Mouse (Mus musculus) CH12.LX (cell line): ENCODE data around the gene Carmil1. TPM values are rescaled to one million over a fixed set of nuclear protein-coding genes. Genes with fewer than 3 reads are reported as not detected.

ENCODE experiments used
- DNase-seq: peaks from one replicate; pipeline ENCODE4 v3.0.0-alpha.2; 2013; ENCODE audit errors: extremely low read depth
- H3K27ac ChIP-seq: 2 replicates; pipeline ENCODE4 v1.5.1; 2012; ENCODE audit warnings: low read depth, mild to moderate bottlenecking, control low read depth, moderate library complexity; ENCODE audit not compliant: insufficient read depth
- H3K27me3 ChIP-seq: replicated peaks from 2 replicates; pipeline ENCODE3; 2012; ENCODE audit warnings: inconsistent platforms
- H3K36me3 ChIP-seq, 2 experiments: replicated peaks in 1 of 2; 2 replicates each; pipeline versions ENCODE3 to v1.6.1; 2012; ENCODE audit warnings: inconsistent platforms in 1 of 2, low read length in 1 of 2, mild to moderate bottlenecking in 1 of 2, mixed read lengths in 1 of 2, moderate library complexity in 1 of 2; ENCODE audit not compliant: control insufficient read depth in 1 of 2, insufficient read depth in 1 of 2
- H3K4me1 ChIP-seq, 2 experiments: 2 replicates each; pipeline ENCODE4 v1.6.1; 2012; ENCODE audit warnings: inconsistent platforms in 1 of 2, moderate library complexity in 1 of 2; ENCODE audit not compliant: insufficient read depth in 2 of 2, control insufficient read depth in 1 of 2
- H3K4me2 ChIP-seq: 2 replicates; pipeline ENCODE4 v1.6.1; 2012; ENCODE audit warnings: low read depth, mild to moderate bottlenecking, control low read depth; ENCODE audit not compliant: poor library complexity, insufficient read depth, severe bottlenecking
- H3K4me3 ChIP-seq, 3 experiments: fragments of 150-350 bp in 1 of 3; sonication (generic) in 1 of 3; replicated peaks in 1 of 3; 2 replicates each; pipeline versions ENCODE3 to v1.5.1; 2011 to 2012; ENCODE audit warnings: low read depth in 2 of 3, low read length in 2 of 3, mild to moderate bottlenecking in 2 of 3, moderate library complexity in 2 of 3, control low read depth in 1 of 3, improper control_type of control experiment in 1 of 3, inconsistent platforms in 1 of 3, mixed read lengths in 1 of 3; ENCODE audit not compliant: poor library complexity in 1 of 3
- H3K79me2 ChIP-seq: replicated peaks from 2 replicates; pipeline ENCODE4 v1.6.1; 2012; ENCODE audit warnings: mild to moderate bottlenecking, moderate library complexity; ENCODE audit not compliant: control insufficient read depth, poor library complexity, insufficient read depth, severe bottlenecking; ENCODE audit errors: extremely low read depth
- H3K9ac ChIP-seq: 2 replicates; pipeline ENCODE4 v1.6.1; 2012; ENCODE audit warnings: low read depth, mild to moderate bottlenecking, control low read depth, moderate library complexity; ENCODE audit not compliant: insufficient read depth
- H3K9me3 ChIP-seq: replicated peaks from 2 replicates; pipeline ENCODE3; 2012; ENCODE audit warnings: low read length, inconsistent platforms, mixed read lengths
- CHD1 ChIP-seq: IDR thresholded peaks from 2 replicates; pipeline ENCODE4 v1.6.1; 2012; ENCODE audit warnings: low read depth, low read length, improper control_type of control experiment, inconsistent platforms
- CHD2 ChIP-seq: IDR thresholded peaks from 2 replicates; pipeline ENCODE4 v1.6.1; 2011; ENCODE audit warnings: low read length, improper control_type of control experiment
- E2F4 ChIP-seq: IDR thresholded peaks from 2 replicates; pipeline ENCODE4 v1.6.1; 2011; ENCODE audit warnings: low read depth, low read length, improper control_type of control experiment; ENCODE audit not compliant: insufficient replicate concordance
- ELF1 ChIP-seq: IDR thresholded peaks from 2 replicates; pipeline ENCODE4 v1.6.1; 2014; ENCODE audit warnings: low read depth, mild to moderate bottlenecking, inconsistent platforms, low read length, improper control_type of control experiment
- EP300 ChIP-seq: IDR thresholded peaks from 2 replicates; pipeline ENCODE4 v1.6.1; 2011; ENCODE audit warnings: low read length, improper control_type of control experiment
- HCFC1 ChIP-seq: IDR thresholded peaks from 2 replicates; pipeline ENCODE4 v1.6.1; 2012; ENCODE audit warnings: low read depth, mild to moderate bottlenecking, inconsistent platforms, low read length, improper control_type of control experiment
- IRF4 ChIP-seq: IDR thresholded peaks from 2 replicates; pipeline ENCODE4 v1.6.1; 2014; ENCODE audit warnings: low read depth, mild to moderate bottlenecking, inconsistent platforms, low read length, improper control_type of control experiment
- JUN ChIP-seq: IDR thresholded peaks from 2 replicates; pipeline ENCODE4 v1.6.1; 2011; ENCODE audit warnings: low read depth, mild to moderate bottlenecking, low read length, improper control_type of control experiment, moderate library complexity; ENCODE audit not compliant: insufficient read depth
- JUND ChIP-seq: conservative IDR thresholded peaks from 2 replicates; pipeline ENCODE4 v1.6.1; 2011; ENCODE audit warnings: low read depth, low read length, improper control_type of control experiment
- KAT2A ChIP-seq: IDR thresholded peaks from 2 replicates; pipeline ENCODE4 v1.6.1; 2012; ENCODE audit warnings: low read length, improper control_type of control experiment, inconsistent platforms; ENCODE audit not compliant: insufficient replicate concordance
- MAFK ChIP-seq: IDR thresholded peaks from 2 replicates; pipeline ENCODE4 v1.6.1; 2011; ENCODE audit warnings: low read length, improper control_type of control experiment; ENCODE audit not compliant: insufficient replicate concordance
- MAZ ChIP-seq: IDR thresholded peaks from 2 replicates; pipeline ENCODE4 v1.6.1; 2012; ENCODE audit warnings: low read depth, mild to moderate bottlenecking, inconsistent platforms, low read length, improper control_type of control experiment, moderate library complexity
- NELFE ChIP-seq: IDR thresholded peaks from 2 replicates; pipeline ENCODE4 v1.6.1; 2011; ENCODE audit warnings: low read depth, low read length, improper control_type of control experiment
- PAX5 ChIP-seq: IDR thresholded peaks from 2 replicates; pipeline ENCODE4 v1.6.1; 2012; ENCODE audit warnings: low read length, inconsistent platforms, mixed read lengths
- POLR2AphosphoS2 ChIP-seq: IDR thresholded peaks from 2 replicates; pipeline ENCODE4 v1.6.1; 2011; ENCODE audit warnings: low read depth, low read length, improper control_type of control experiment
- RAD21 ChIP-seq: IDR thresholded peaks from 2 replicates; pipeline ENCODE4 v1.6.1; 2011; ENCODE audit warnings: low read depth, mild to moderate bottlenecking, low read length, improper control_type of control experiment, moderate library complexity
- SIN3A ChIP-seq: IDR thresholded peaks from 2 replicates; pipeline ENCODE4 v1.6.1; 2012; ENCODE audit warnings: low read length, improper control_type of control experiment, inconsistent platforms
- SMC3 ChIP-seq: IDR thresholded peaks from 2 replicates; pipeline ENCODE4 v1.6.1; 2011; ENCODE audit warnings: low read depth, low read length, improper control_type of control experiment
- TBP ChIP-seq: conservative IDR thresholded peaks from 2 replicates; pipeline ENCODE4 v1.6.1; 2011; ENCODE audit warnings: low read depth, low read length, improper control_type of control experiment
- TCF12 ChIP-seq: IDR thresholded peaks from 2 replicates; pipeline ENCODE4 v1.6.1; 2014; ENCODE audit warnings: low read depth, mild to moderate bottlenecking, inconsistent platforms, low read length, improper control_type of control experiment
- UBTF ChIP-seq: IDR thresholded peaks from 2 replicates; pipeline ENCODE4 v1.6.1; 2012; ENCODE audit warnings: low read depth, mild to moderate bottlenecking, inconsistent platforms, low read length, improper control_type of control experiment, moderate library complexity
- USF1 ChIP-seq: IDR thresholded peaks from 2 replicates; pipeline ENCODE4 v1.6.1; 2014; ENCODE audit warnings: low read depth, mild to moderate bottlenecking, inconsistent platforms, low read length, improper control_type of control experiment
- USF2 ChIP-seq: conservative IDR thresholded peaks from 2 replicates; pipeline ENCODE4 v1.6.1; 2011; ENCODE audit warnings: low read depth, low read length, improper control_type of control experiment
- ZKSCAN1 ChIP-seq: IDR thresholded peaks from 2 replicates; pipeline ENCODE4 v1.6.1; 2012; ENCODE audit warnings: low read depth, inconsistent platforms, low read length, improper control_type of control experiment, borderline replicate concordance
- ZMIZ1 ChIP-seq: IDR thresholded peaks from 2 replicates; pipeline ENCODE4 v1.6.1; 2012; ENCODE audit warnings: low read depth, mild to moderate bottlenecking, inconsistent platforms, low read length, improper control_type of control experiment
- ZNF384 ChIP-seq: IDR thresholded peaks from 2 replicates; pipeline ENCODE4 v1.6.1; 2012; ENCODE audit warnings: low read depth, low read length, improper control_type of control experiment, inconsistent platforms
- dilution Hi-C: fragments of 300-500 bp; cut with MboI; formaldehyde crosslinking; loops from 2 replicates; pipeline ENCODE4 v1.14.3; 2020; ENCODE audit warnings: low sequenced_read_pairs; ENCODE audit not compliant: extremely low pct_unique_long_range_greater_than_20kb, extremely low pct_ligation_motif_present
- in situ Hi-C: fragments of 300-500 bp; cut with MboI; formaldehyde crosslinking; loops from 3 replicates; pipeline ENCODE4 v1.14.3; 2019; ENCODE audit warnings: low sequenced_read_pairs, low pct_ligation_motif_present, low pct_unique_long_range_greater_than_20kb, mixed read lengths
- polyA plus RNA-seq: library from polyadenylated mRNA; unstranded; fragments of >175 nt; gene quantifications from 2 replicates; pipeline ENCODE4 v1.2.1, GENCODE M21; 2012; ENCODE audit warnings: low read depth; ENCODE audit not compliant: insufficient read length
- total RNA-seq, 2 experiments: library from RNA; depleted of rRNA; stranded (reverse); fragments of 300-350 nt in 1 of 2; fragments of >200 nt in 1 of 2; gene quantifications; 2 replicates each; pipeline ENCODE4 v1.2.3; 2012 to 2014

Gene Carmil1
- total and polyA plus RNA-seq, 3 experiments, result 1.1 to 9.4 (median 7.2) TPM

DNA sequence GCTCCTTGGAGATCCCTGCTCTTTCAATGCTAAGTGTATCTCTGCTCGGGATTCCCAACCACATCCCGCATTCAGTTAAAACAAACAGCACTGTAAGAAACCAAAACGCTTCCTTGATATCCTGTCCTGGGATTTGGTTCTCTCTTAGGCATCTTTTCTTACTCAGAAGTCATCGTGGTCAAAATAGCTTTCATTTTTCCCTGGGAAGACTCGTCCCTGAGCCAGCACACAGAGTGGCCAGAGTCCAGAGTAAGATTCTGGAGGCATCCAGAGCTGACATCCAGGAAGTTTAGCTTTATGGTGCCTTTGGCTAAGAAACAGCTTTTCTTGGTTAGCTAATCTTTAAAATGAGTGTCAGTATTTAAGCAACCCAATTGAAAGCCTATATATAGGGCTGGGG lies 308.3 kb downstream of the Carmil1 start:
- no peak overlapping the region for H3K4me2 ChIP-seq
- H3K4me3 ChIP-seq, result no peak overlapping the region
- H3K9ac ChIP-seq, result no peak overlapping the region
- H3K27ac ChIP-seq, result no peak overlapping the region
- no peaks in the 10 kb centered on the region for H3K79me2 ChIP-seq
- no peaks in the 10 kb centered on the region for H3K9me3 ChIP-seq
- TF ChIP-seq CHD1 (no peak), ELF1 (no peak), IRF4 (no peak), USF1 (no peak), SMC3 (no peak), UBTF (no peak), TBP (no peak), KAT2A (no peak), MAZ (no peak), ZMIZ1 (no peak), SIN3A (no peak), ZKSCAN1 (no peak), JUN (no peak), E2F4 (no peak), RAD21 (no peak), USF2 (no peak), ZNF384 (no peak)
- in situ Hi-C loops (no loop called here), dilution Hi-C loops (no loop called here)
- no peak for DNase-seq
- no peaks in the 10 kb centered on the region for H3K27me3 ChIP-seq
- no peaks in the 10 kb centered on the region for H3K4me1 ChIP-seq
- H3K36me3 ChIP-seq, result no peaks in the 10 kb centered on the region

DNA sequence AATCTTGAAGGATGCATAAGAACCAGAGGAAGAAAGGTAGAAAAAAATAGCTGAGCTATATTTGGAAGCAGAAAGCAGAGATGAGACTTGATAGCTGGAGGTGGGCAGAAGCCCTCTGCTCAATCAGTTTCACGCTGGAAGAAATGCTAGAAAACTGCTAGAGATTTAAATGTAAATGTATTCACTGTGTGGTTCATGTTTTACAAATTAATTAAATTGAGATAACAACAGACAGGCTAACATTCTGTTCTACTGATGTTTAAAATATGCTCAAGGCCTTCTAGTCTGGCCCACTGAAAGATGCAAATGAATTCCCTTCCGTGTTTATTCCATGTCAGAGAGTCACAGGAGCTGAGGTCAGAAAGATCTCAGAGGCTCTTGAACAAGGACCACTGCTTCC lies 308.7 kb downstream of the Carmil1 start:
- in situ Hi-C loops (no loop called here), dilution Hi-C loops (no loop called here)
- no peaks in the 10 kb centered on the region for H3K79me2 ChIP-seq
- no peaks in the 10 kb centered on the region for H3K27me3 ChIP-seq
- no peaks in the 10 kb centered on the region for H3K4me1 ChIP-seq
- H3K9ac ChIP-seq, result no peak overlapping the region
- H3K27ac ChIP-seq, result no peak overlapping the region
- no peak overlapping the region for H3K4me3 ChIP-seq
- H3K36me3 ChIP-seq, result no peaks in the 10 kb centered on the region
- DNase-seq, result no peak
- TF ChIP-seq JUND (no peak), SMC3 (no peak), EP300 (no peak), HCFC1 (no peak), NELFE (no peak), TCF12 (no peak), POLR2AphosphoS2 (no peak), ELF1 (no peak), MAFK (no peak), CHD2 (no peak), TBP (no peak), RAD21 (no peak), PAX5 (no peak)
- no peak overlapping the region for H3K4me2 ChIP-seq
- H3K9me3 ChIP-seq, result no peaks in the 10 kb centered on the region
